Comparison of ENCODE assay signal across 1 mouse cellular context in the genomic region with DNA sequence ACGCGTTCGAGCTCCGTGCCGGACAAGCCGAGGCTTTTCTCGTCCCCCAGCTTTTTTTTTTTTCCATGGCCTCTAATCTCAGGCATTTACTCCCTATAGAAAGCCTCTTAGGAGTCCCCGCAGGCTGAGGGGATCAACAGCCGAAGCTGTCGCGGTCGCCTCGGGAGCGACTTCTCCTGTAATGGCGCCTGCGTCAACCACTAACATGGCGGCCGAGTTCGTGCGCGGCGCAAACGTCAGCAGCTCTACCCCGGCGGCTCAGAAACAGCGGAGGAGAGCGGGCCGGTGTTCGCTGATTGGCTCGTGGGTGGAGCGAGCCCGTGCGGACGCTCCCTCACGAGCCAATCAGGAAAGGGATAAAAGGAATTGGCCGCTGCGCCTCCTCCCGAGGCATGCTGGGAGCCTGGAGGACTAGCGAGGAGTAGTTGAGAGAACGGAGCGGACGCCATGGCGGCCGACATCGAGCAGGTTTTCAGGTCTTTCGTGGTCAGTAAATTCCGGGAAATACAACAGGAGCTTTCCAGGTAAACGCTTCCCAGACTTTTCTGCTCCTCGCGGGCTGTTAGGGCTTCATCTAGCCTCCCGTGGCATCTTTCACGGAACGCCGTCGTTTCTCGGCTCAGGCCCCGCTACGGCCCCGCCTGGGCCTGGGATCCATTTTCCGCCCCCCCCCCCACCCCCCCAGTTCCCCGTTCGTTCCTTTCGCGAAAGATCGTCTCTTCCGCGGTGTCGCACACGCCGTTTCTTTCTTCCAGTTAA.
TF ChIP-seq lines count a peak whose summit lies in the region.

A gene (plus strand): TSS at position 46 of the 759 bp plus-strand sequence.

TF ChIP-seq in myocyte, 11 proteins besides CTCF, POLR2A, EP300 and RAD21 (continued from another document):
- TF ChIP-seq TCF3 (IDR thresholded peaks at IDR 0.05; ENCODE audit: insufficient read length, low read depth) = no peak
- TF ChIP-seq POLR2AphosphoS2 (IDR thresholded peaks at IDR 0.05; ENCODE audit: insufficient read length, low read depth) = peak; percentile 89
- no peak for TF ChIP-seq TCF12 (IDR thresholded peaks at IDR 0.05; ENCODE audit: insufficient read depth, poor library complexity, severe bottlenecking)
- TF ChIP-seq MAX (IDR thresholded peaks at IDR 0.05; ENCODE audit: low read depth) = no peak
- peak in 1 of 3 experiments; percentile 15 for TF ChIP-seq MYOG (IDR thresholded peaks at IDR 0.05; ENCODE audit: control insufficient read depth in 1 of 3, insufficient read depth in 1 of 3, insufficient read length in 2 of 3, low read depth in 2 of 3)
